Mouse (Mus musculus) R1 (cell line): Measurements from ENCODE around the gene Lap3.

Experiments used
- DNase-seq: peaks from one replicate; pipeline ENCODE4 v3.0.0-alpha.2; 2018; ENCODE audit warnings: low read depth, low spot score

Lap3 gene

DNA sequence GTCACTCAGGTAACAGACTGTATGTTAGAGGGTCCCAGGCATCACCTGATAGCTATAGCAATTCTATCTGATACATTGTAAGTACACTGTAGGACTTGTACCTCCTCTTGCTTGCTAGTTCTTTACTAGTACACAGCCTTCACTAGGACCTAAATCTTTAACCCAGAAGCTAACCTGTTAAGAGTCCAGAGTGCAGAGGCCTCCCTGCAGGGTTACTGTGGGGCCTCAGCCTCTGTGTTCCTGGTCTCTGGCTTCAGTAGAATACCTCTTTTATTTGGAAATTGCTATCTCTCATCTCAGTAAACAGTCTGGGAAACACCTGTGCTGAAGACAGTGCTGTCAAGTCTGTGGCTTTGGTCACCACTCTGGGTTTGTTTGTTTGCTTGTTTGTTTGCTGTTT, 2.9 kb downstream of the Lap3 start:
- no peak for DNase-seq

DNA sequence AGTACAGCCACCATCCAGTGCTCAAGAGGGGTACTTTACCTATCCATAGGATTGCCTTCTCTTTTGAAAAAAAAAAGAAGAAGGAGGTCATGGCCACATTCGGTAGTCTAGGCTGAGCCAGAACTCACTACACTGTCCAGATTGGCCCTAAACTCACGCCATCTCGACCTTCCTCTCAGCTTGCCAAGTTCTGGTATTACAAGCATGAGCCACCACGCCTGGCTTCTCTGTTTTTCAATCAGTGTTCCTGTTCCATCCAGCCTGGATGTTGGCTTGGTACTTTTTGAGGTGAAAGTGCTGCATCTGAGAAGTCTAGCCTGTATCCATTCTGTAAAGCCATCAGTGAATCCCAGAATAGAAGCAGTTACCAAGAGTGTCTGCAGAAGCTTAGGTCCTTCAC, 3.3 kb downstream of the Lap3 start:
- DNase-seq = no peak

DNA sequence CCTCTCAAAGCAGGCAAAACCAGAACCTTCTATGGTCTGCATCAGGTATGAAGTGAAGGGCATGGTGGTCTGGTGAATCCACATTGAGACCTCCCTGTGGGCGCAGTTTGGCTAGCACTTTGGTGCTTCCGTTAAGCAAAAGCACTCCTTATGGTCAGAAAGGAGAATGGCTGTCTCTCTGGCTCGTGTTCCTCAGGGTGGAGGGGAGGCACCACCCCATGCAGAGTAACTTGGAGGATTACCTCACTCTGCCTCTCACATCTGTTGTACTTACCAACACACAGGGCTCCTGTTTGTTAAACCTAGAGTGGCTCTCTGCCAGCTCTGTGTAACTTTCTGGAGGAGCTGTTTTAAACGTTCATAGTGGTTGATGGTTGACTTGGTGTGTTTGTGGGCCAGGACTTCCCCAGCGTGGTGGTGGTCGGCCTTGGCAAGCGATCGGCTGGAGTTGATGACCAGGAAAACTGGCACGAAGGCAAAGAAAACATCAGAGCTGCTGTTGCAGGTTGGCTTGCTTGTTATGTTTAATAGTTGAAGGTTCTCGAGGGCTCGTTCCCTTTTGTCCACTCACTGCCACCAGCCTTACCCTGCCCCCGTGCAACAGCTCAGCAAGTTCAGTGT, 3.9 kb downstream of the Lap3 start:
- peak; percentile 51 for DNase-seq

DNA sequence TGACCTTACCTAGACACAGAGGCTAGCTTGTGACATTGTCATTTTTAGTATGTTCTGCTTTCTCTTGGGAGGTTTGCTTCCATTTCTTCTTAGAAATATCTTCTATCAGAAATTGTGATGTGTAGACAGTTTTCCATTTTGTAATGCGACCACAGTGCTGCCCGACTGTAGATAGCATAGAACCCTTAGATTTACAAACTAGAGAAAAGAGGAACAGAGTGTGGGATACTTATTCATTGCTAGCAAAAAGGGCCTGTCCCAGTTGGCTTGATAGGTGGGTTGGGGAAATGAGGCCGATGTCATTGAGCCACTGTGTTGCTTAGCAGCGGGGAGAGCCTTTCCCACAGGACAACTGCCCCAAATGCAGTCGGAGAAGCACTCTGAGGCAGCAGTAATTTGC, 4.4 kb downstream of the Lap3 start:
- DNase-seq = no peak

DNA sequence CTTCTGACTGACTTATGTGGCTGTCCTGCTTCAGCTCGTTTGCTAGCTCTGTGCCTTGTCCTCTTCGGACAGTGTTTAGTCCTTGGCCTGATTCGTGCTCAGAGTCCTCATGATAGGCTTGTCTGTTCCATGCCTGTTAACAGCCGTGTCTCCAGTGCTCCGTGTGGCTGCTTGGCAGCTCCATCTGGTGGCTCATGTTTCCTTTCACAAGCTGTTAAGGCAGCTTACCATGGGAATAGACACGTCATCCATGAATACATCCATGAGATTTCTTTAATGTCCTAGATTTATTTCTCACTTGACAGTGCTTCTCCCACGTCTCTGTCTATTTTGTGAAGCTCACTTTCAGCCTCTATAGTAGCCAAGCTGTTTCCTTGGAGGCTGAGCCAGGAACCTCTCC, 16.9 kb downstream of the Lap3 start:
- DNase-seq = no peak

DNA sequence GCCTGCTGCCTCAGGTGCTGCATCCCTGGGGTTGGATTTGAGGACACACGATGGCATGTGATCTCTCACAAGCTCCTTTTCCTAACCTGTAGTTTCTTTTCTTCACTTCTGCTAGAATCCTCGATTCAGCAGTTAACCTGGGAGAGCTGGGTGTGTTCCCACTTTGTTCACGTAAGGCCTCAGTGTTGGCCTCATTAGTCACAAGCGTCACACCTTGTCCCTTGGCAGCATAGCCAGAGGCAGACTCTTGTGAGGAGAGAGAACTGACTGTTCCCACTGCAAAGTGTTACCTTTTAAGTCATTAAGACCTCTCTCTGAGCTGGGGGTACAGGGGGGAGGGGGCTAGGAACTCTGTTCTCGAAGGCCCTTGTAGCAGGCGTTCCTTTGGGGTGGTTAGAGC, 19.7 kb downstream of the Lap3 start:
- no peak for DNase-seq

DNA sequence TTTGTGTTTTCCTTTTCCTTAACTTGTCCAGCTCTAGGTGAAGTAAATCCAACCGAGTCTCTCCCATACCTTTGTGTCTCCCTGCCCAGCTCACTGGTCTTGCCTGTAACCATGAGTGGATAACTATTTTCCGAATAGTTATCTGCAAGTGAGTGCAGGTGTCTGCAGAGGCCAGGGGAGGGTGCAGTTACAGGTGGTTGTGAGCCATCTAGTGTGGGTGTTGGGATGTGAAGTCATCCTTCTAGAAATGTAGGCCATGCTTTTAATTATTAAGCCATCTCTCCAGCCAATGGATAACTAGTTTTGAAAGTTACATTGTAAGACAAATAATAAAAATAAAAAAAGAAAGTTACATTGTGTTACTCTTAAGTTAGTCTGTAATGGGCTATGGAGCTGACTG, 20.3 kb downstream of the Lap3 start:
- DNase-seq = no peak

DNA sequence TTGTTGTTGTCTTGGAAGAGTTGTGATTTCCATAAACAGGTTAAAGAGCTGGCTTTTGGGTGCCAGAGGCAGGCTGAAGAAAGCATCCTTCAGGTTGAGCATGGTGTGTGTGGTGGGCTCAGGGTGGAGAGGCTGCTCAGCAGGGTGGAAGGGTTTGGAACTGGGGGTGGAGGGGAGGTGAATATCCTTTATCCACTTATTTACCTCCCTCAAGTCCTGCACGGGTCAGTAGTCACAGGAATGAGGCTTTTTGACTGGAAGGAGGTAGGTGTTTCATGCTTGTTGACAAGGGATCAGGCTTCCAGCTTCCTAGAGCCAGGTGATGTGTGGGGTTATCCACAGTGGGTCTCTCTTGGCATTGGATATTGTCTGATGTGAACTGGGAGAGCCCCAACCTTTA, 21.4 kb downstream of the Lap3 start:
- no peak for DNase-seq

DNA sequence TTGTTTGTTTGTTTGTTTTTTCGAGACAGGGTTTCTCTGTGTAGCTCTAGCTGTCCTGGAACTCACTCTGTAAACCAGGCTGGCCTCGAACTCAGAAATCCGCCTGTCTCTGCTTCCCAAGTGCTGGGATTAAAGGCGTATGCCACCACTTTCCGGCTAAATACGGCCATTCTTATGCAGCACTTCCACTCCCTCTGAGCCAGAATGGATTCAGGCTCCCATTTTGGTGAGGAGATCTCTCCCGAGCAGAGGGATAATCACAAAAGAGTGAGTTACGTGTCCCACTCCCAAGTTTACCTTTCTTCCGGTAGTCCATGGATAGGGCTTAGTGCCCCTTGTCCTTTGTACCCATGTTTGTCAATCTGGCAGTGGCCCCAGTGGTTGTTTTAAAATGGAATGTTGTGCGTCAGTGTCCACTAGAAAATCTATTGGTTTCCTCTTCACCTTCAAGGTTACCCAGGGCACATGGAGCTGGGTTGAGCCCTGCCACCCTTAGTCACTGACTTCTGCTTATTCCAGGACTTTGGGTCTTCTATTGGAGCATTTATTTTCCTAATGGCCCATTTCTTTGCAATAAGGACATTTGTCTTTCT, 22.1 kb downstream of the Lap3 start:
- peak; percentile 54 for DNase-seq

DNA sequence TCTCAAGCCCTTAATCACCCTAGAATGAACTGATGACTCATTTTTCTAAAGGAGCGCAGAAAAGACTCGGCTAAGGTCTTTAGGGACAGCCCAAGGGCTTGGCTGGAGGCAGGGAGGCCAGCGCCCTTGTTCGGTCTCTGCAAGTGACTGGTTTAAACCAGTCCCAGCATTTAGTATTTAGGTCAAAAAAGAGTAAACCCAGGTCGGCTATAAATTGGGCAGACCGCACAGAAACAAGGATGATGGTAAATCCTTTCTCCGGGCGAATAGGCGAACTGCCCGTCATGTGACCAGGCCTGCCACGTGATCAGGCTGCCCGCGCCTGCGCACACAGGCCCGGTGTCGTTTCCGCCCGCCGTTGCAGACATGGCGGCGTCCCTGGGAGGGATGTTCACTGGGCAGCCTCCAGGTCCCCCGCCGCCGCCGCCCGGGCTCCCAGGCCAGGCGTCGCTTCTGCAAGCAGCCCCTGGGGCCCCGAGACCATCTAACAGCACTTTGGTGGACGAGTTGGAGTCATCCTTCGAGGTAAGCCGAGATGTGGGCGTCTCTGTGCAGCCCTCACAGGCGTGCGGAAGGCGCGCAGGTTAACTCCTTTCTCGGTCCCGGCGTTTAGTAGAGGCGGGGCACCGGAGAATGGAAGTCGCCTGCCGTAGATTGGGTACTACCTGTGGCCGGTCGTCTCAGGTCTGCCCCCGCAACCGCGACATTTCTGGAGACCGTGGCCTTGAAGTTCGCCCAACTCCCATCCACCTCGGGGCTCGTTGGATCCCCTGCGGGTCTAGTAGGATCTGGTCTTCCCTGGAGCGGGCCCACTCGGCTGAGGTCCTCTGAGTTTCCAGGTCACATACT, 27.0 kb downstream of the Lap3 start, which contains the start of gene Med28:
Gene Med28 (plus strand): TSS at position 270 of the 849 bp plus-strand sequence.
- peak; percentile 87 for DNase-seq

DNA sequence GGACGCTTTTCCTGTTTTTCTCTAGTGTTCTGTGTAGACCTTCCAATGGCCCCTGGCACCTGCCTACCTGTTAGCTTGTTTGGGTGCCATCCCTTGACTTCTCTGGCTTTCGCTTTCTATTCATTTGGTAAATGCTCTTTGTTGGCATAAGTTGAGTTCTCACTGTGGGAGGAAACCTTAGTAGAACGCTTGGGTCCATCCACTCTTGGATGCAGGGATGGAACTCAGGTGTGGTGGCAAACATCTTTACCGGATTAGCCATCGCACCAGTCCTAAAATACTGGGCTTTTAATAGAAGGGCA, 27.6 kb downstream of the Lap3 start:
- no peak for DNase-seq

DNA sequence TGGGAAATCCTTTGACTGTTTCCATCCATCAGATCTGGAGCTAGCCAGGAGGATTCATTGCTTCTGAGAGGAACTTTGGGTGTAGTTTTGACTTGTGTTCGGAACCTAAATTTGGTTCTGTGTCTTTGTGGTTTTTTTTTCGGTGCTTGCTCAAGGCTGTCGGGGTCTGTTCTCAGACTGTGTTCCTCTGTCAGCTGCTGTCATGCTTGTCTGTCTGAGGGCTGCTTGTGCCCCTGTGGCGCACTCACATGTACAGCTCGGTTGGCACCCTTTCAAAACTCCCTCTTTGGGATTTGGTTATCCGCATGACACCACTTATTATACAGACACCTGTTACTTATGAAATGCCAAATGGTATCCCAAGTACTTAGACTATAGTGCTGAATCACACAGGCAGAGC, 28.4 kb downstream of the Lap3 start:
- no peak for DNase-seq

DNA sequence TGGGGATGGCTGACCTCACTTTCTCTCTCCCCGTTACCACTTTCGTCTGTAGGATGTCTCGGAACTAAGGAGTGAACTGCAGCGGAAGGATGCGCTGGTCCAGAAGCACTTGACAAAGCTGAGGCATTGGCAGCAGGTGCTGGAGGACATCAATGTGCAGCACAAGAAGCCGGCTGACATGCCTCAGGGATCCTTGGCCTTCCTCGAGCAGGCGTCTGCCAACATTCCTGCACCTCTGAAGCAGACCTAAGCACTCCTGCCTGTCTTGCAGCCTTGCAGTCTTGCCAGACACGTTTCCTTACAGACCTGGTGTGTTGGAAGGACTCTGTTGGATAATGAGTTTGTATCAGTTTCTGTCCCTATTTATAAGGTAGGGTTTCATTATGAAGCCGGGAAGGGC, 31.9 kb downstream of the Lap3 start:
- DNase-seq = no peak

DNA sequence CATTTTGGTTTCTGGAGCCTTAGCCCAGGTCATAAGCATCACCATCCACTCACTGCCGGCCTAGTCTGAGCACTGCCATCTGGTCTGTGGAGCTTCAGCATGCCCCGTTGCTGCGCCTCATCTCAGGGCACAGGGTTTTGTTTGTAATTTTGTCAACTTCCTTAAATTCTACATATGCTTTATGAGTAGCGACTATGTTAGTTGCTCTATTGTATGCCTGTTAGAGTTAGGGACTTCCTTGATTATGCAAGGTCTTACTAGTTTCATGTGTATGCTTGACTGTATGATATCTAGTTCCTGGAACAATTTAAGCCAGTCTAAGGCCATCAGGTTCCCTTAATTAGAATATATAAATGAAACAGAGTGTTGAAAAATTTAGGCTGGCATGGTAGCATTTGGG, 33.2 kb downstream of the Lap3 start:
- DNase-seq = no peak

DNA sequence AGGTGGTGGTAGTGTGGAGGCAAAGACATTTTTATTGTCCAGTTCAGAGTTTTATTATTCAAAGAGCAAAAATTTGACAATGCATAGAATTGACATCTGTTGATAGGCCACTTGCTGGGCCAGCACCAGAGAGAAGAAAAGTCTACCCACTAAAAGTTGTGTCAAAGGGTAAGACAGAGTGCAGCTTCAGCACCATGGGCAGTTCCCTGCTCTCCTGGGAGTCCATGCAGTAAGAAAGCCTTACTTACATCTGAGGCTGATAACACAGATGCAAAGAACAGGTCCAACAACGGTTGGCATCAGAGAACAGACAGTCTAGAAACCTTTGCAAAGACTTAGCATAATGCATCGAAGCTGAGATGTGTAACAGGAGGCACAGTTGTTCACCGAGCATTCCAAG, 36.5 kb downstream of the Lap3 start:
- DNase-seq = peak; percentile 71

DNA sequence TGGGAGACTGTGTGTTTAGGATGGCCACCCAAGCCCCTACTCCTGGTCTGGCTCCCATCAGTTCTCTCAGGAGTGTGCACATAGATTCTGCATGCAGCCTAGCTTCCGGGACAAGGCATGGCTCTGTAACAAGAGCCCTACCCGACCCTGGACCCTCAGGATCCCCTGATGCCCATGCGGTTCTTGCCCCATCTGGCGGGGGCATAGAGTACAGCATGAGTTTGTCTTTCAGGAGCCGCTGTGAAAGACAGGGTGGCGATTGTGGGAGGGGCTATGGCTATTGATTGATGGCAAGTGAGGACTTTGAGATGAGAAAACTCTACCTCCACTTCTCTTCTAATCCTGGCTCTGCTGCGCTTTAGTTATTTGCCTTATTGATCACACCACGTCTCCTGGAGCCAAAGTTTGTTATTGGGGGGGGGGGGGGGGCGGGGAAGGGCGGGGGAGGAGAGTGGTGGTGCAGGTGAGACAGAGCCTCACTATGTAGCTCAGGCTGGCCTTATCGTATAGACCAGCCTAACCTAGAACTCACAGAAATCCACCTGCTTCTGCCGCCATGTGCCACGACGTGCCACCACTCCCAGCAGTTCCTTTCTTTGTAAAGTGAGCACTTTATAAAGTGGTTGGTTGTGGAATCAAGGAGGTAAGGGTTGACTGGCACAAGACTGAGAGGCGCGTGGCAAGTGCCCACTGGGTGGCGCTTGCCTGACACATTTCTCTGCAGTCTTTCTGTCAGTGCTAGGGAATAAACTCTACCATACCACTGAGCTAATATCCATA, 41.3 kb downstream of the Lap3 start:
- peak; percentile 93 for DNase-seq

DNA sequence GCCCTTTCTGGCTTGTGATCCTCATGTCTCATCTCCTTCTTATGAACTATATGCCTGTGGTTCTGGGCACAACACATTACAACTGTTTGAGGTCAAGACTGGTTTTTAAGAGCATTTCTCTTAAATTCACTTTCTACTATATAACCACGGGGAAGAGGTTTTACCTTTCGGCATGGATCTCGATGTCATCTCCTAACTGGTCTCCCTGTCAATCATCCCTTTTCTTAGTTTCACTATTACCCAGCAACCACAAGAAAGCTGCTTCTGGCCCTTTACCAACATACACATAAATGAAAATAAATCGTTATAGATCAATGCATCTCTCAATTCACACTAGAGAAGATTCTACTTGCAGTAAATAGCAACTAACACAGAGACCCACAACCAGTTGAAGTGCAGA, 42.0 kb downstream of the Lap3 start:
- no peak for DNase-seq

DNA sequence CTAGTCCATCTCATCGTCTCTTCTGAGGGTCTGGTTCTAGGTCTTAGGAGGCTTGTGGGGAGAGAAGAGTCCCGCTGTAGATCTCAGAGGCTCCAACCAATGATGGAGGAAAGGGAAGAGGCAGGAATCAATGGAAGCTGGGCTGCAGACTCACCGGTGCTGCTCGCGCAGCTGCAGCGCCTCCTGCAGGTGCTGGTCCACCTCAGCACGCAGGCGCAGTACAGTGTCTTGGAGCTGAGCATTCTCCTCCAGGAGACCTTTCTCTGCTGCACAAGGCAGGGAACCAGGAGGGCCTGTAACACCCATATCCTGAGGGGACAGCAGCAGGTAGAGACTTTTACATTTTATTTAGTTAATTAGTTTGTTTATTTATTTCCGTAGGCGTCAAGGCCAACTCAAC, 46.3 kb downstream of the Lap3 start:
- peak; percentile 77 for DNase-seq

DNA sequence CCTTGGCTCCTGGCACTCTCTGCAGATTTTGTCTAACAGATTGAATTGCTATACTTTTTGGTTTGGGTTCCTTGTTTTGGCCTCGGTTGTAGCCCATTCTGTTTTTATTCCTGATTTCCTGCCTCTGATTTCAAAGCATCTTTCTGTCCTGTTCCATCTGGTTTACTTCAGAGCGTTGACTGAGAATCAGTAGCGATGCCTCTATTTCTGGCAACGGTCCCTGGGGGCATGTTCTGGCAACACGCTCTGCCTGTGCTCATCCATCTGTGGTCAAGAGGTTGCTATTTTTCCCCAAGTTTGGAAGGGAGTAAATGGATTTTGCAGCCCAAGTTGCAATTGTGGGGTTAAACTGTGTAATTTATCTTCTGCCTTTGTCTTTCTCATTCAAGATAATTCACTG, 50.2 kb downstream of the Lap3 start:
- DNase-seq = no peak

DNA sequence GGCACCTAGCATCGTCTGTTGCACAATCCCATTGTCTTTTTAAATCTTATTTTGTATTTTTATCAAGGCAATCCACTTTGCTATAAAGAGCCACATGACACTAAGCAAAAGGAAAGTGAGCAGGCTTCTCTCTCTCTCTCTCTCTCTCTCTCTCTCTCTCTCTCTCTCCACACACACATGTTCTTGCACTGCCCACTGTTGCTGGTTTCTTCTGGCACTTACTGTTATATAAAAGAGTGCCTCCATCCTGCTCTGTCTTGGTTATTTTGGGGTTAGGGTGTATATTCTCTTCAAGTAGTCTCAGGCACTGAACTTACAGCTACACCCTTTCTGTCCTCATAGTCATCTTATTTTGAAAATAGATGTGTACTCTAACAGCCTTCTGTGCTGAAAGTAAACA, 56.4 kb downstream of the Lap3 start:
- DNase-seq = no peak
